Mouse (Mus musculus): Measurements from ENCODE around the gene Ribc2. TPM values are rescaled to one million over a fixed set of nuclear protein-coding genes. Genes with fewer than 3 reads are reported as not detected.

Gene Ribc2
- polyA plus RNA-seq, 1 experiment from 2014 or later: not detected

GRCm38 (mm10) chr15:85156198-85156597, 24.3 kb downstream of the Ribc2 start:
- Histone ChIP-seq H3K4me2 (replicated peaks; ENCODE audit: low read depth) (no peak overlapping the region), H3K4me3 (ENCODE audit: low read depth, low read length) (no peak overlapping the region), H3K9me3 (ENCODE audit: control insufficient read depth, low read length) (no peaks in the 10 kb centered on the region), H3K27ac (replicated peaks) (no peak overlapping the region), H3K9ac (ENCODE audit: low read length) (no peak overlapping the region), H3K4me1 (replicated peaks; ENCODE audit: control insufficient read depth, insufficient read depth) (no peaks in the 10 kb centered on the region), H3K36me3 (ENCODE audit: control insufficient read depth, insufficient read depth, low read length) (no peaks in the 10 kb centered on the region), H3K27me3 (ENCODE audit: control insufficient read depth, insufficient read depth, low read length) (no peaks in the 10 kb centered on the region)
- no peak for DNase-seq (ENCODE audit: low spot score)
- TF ChIP-seq EP300 (optimal IDR thresholded peaks at IDR 0.05): no peak
- no peak for TF ChIP-seq CTCF (IDR thresholded peaks at IDR 0.05; ENCODE audit: low read depth)
- 46% methylated on average over 4 of the region's 4 CpGs for WGBS
- no peak for ATAC-seq (ENCODE audit: low FRiP score, low TSS enrichment)

- H3K4me2 ChIP-seq (replicated peaks; ENCODE audit: low read depth): no peak overlapping the region
- H3K9me3 ChIP-seq (ENCODE audit: control insufficient read depth, low read length): no peaks in the 10 kb centered on the region
- 0 out of 2 replicates have a peak overlapping the region, but pooled peaks have one; percentile 13 for H3K27ac ChIP-seq (replicated peaks)
- ATAC-seq (ENCODE audit: low FRiP score, low TSS enrichment): peak; percentile 33; the same call in 1 of the 2 replicates
- DNase-seq (ENCODE audit: low spot score): no peak
- H3K27me3 ChIP-seq (ENCODE audit: control insufficient read depth, insufficient read depth, low read length): no peaks in the 10 kb centered on the region
- TF ChIP-seq CTCF (IDR thresholded peaks at IDR 0.05; ENCODE audit: low read depth) (no peak), EP300 (optimal IDR thresholded peaks at IDR 0.05) (no peak)
- no peak overlapping the region for H3K9ac ChIP-seq (ENCODE audit: low read length)
- no peak overlapping the region for H3K4me3 ChIP-seq (ENCODE audit: low read depth, low read length)
- no peaks in the 10 kb centered on the region; the same call in 1 of the 2 replicates for H3K4me1 ChIP-seq (replicated peaks; ENCODE audit: control insufficient read depth, insufficient read depth)
- H3K36me3 ChIP-seq (ENCODE audit: control insufficient read depth, insufficient read depth, low read length): no peaks in the 10 kb centered on the region
These were observed 29.5 kb downstream of the Ribc2 start for GRCm38 (mm10) chr15:85161416-85161815.

DNA sequence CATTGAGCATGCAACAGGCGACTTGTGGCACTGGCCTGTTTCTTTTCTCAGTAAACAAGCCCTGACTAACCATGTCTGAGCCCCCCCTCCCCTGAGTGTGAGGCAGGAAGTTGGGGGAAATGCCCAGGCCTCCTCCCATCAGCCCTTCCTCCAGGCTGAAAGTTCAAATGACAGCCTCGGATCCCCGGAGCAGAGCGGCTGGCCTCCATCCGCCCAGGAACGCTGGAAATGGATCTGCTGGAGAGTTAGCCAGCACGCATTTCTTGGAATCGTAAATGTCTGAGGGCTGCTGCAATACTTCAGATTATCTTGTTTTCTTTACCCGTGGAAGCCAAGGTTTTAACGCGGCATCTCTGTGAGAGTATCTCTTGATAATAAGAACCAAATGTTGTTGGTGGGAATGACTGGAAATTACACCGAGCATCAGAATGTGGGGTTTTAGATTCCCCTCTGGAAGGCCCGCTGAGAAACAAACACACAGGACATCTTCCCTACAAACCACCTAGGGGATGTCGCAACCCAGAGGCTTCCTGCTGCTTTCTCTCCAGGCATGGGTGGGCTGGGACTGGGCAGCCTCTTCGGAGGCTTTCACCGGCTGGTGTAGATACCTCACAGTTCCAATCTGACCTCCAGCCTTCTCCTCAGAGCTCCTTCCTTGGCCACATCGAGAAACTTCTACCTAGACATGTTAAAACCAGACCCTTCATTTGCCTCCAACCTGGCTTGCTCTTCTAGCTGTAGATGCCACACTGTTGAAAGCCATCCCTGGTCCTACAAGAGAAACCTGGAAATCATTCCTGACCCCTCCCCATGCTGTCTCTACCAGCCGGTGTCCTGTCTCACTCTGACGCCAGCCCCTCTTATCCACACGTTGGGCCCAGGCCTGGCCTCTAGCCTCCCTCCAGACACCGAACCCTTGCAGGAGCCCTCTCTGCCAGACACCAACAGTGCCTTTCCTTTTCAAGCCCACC, 31.1 kb downstream of the Ribc2 start:
- H3K27ac ChIP-seq (replicated peaks): peak overlapping the region; percentile 81
- no peak overlapping the region for H3K9ac ChIP-seq (ENCODE audit: low read length)
- TF ChIP-seq EP300 (optimal IDR thresholded peaks at IDR 0.05) (peak; percentile 26), CTCF (IDR thresholded peaks at IDR 0.05; ENCODE audit: low read depth) (no peak)
- H3K36me3 ChIP-seq (ENCODE audit: control insufficient read depth, insufficient read depth, low read length): no peaks in the 10 kb centered on the region
- no peak overlapping the region for H3K4me3 ChIP-seq (ENCODE audit: low read depth, low read length)
- H3K4me1 ChIP-seq (replicated peaks; ENCODE audit: control insufficient read depth, insufficient read depth): no peaks in the 10 kb centered on the region; the same call in 1 of the 2 replicates
- ATAC-seq (ENCODE audit: low FRiP score, low TSS enrichment) (peak; percentile 47; the same call in 1 of the 2 replicates), DNase-seq (ENCODE audit: low spot score) (peak; percentile 32)
- H3K4me2 ChIP-seq (replicated peaks; ENCODE audit: low read depth): no peak overlapping the region
- H3K27me3 ChIP-seq (ENCODE audit: control insufficient read depth, insufficient read depth, low read length): no peaks in the 10 kb centered on the region
- 41% methylated on average over 21 of the region's 21 CpGs for WGBS
- no peaks in the 10 kb centered on the region for H3K9me3 ChIP-seq (ENCODE audit: control insufficient read depth, low read length)

GRCm38 (mm10) chr15:85166433-85166933, 34.6 kb downstream of the Ribc2 start:
- H3K4me1 ChIP-seq (replicated peaks; ENCODE audit: control insufficient read depth, insufficient read depth): no peaks in the 10 kb centered on the region; the same call in 1 of the 2 replicates
- DNase-seq (ENCODE audit: low spot score) (no peak), ATAC-seq (ENCODE audit: low FRiP score, low TSS enrichment) (no peak)
- no peaks in the 10 kb centered on the region for H3K9me3 ChIP-seq (ENCODE audit: control insufficient read depth, low read length)
- H3K4me3 ChIP-seq (ENCODE audit: low read depth, low read length): no peak overlapping the region
- H3K4me2 ChIP-seq (replicated peaks; ENCODE audit: low read depth): no peak overlapping the region
- no peaks in the 10 kb centered on the region for H3K36me3 ChIP-seq (ENCODE audit: control insufficient read depth, insufficient read depth, low read length)
- no peak overlapping the region for H3K9ac ChIP-seq (ENCODE audit: low read length)
- WGBS: 39% methylated on average over 11 of the region's 11 CpGs
- 0 out of 2 replicates have a peak, but pooled peaks have one; percentile 5 for TF ChIP-seq CTCF (IDR thresholded peaks at IDR 0.05; ENCODE audit: low read depth)
- no peak for TF ChIP-seq EP300 (optimal IDR thresholded peaks at IDR 0.05)
- H3K27me3 ChIP-seq (ENCODE audit: control insufficient read depth, insufficient read depth, low read length): no peaks in the 10 kb centered on the region
- H3K27ac ChIP-seq (replicated peaks): peak overlapping the region; percentile 25; the same call in 1 of the 2 replicates

DNA sequence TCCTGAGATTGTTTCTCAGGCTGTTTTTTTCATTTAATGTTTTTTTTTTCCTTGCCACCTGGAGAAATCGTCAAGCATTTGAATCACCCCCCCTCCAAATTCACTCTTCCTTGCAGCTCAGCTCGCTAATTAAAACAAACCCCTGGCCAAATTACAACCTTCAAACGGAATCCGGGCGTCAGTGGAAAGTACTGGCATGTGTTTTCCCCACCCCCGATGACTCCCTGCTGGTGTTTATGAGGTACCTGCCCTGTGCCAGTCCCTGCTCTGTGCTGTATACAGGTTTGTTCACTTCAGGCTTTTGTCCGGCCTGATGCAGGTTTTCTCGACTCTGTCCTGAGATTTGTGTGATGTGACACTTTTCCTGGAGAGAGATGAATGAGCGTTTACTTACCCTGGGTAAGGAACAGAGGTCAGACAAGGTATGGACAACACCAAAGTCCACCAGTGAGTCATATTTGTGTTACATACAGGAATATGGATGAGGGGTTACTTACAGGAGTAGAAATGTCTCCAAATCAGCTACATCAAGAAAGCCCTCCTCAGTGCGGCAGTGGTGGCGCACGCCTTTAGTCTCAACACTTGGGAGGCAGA, 35.3 kb downstream of the Ribc2 start:
- TF ChIP-seq CTCF (IDR thresholded peaks at IDR 0.05; ENCODE audit: low read depth) (no peak), EP300 (optimal IDR thresholded peaks at IDR 0.05) (no peak)
- no peaks in the 10 kb centered on the region; the same call in 1 of the 2 replicates for H3K4me1 ChIP-seq (replicated peaks; ENCODE audit: control insufficient read depth, insufficient read depth)
- no peaks in the 10 kb centered on the region for H3K36me3 ChIP-seq (ENCODE audit: control insufficient read depth, insufficient read depth, low read length)
- H3K4me2 ChIP-seq (replicated peaks; ENCODE audit: low read depth): no peak overlapping the region
- peak overlapping the region; percentile 30; the same call in 1 of the 2 replicates for H3K27ac ChIP-seq (replicated peaks)
- ATAC-seq (ENCODE audit: low FRiP score, low TSS enrichment) (peak; percentile 80), DNase-seq (ENCODE audit: low spot score) (peak; percentile 42)
- H3K9ac ChIP-seq (ENCODE audit: low read length): no peak overlapping the region
- no peaks in the 10 kb centered on the region for H3K27me3 ChIP-seq (ENCODE audit: control insufficient read depth, insufficient read depth, low read length)
- WGBS: 51% methylated on average over 12 of the region's 12 CpGs
- no peak overlapping the region for H3K4me3 ChIP-seq (ENCODE audit: low read depth, low read length)
- H3K9me3 ChIP-seq (ENCODE audit: control insufficient read depth, low read length): no peaks in the 10 kb centered on the region

Measured in stomach, postnatal 0 days (tissue).